Mouse (Mus musculus): Measurements from ENCODE around the gene Cdk1. TPM values are rescaled to one million over a fixed set of nuclear protein-coding genes. Genes with fewer than 3 reads are reported as not detected.

The Cdk1 gene
- 47.7 TPM for polyA plus RNA-seq (2014; fragmentation: Illumina TruSeq; extraction: RNeasy Lipid Tissue Mini Kit (QIAGEN cat#74804); ENCODE audit: low replicate concordance)

GRCm38 (mm10) chr10:69352212-69353085 is at the start of gene Cdk1:
Gene Cdk1, minus strand, starts transcription at chr10:69352938.

DNA sequence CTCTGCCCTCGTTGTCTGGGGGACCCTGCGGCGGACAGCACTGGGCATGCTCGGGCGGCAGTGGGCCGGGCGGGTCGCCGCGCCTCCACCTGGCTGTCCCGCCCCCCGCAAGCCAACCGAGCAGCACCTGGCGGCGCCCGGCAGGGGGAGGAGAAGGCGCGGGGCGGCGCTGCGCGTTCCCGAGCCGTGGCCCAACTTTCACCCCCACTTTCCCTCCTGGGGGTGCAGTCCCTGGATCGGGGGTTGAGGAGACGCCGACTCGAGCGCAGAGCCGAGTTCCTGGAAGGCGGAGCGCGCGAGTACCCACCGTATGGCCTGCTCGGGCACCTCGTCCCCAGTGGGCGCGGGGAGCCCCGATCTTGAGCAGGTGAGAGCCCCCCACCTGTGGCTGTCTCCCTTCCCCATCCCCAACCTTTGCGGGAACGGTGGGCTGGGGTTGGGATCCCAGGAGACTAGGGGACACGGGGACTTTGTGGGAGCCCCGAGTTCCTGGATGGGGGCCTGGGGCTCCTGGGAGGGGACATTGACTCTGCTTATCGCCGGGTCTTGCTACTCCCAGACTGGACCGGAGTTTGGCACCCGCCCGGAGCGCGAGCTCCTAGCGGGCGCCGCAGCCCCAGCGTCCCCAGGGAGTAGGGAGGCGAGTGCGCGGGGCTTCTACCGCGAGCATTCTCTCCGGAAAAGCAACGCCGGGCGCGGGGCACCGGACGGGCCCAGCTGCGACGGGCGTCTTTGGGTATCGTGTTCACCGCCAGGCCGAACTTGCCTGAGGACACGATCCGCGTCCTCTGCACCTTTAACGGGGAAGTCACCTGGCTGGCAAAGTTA is 46.2 kb upstream of the Cdk1 start, which contains the start of gene Ank3:
Ank3 (plus strand) TSS at position 11 of the 828 bp plus-strand sequence.

Other genes with a start within 250 kb of the Cdk1 start
- 3.2 TPM for gene Rhobtb1, start 201.5 kb downstream of the Cdk1 start, polyA plus RNA-seq (2014; fragmentation: Illumina TruSeq; extraction: RNeasy Lipid Tissue Mini Kit (QIAGEN cat#74804); ENCODE audit: low replicate concordance)
- gene A930033H14Rik, start 139.8 kb downstream of the Cdk1 start, polyA plus RNA-seq (2014; fragmentation: Illumina TruSeq; extraction: RNeasy Lipid Tissue Mini Kit (QIAGEN cat#74804); ENCODE audit: low replicate concordance) = 1.0 TPM
- gene Ank3, start 45.8 kb upstream of the Cdk1 start, polyA plus RNA-seq (2014; fragmentation: Illumina TruSeq; extraction: RNeasy Lipid Tissue Mini Kit (QIAGEN cat#74804); ENCODE audit: low replicate concordance) = 50.5 TPM

Measured in small intestine, adult 10 weeks (tissue).